Mouse (Mus musculus) gonadal fat pad, adult 2 months (tissue): ENCODE data around the gene Slc35c1. TPM values are rescaled to one million over a fixed set of nuclear protein-coding genes. Genes with fewer than 3 reads are reported as not detected.

Source experiments
- DNase-seq: peaks from one replicate; pipeline ENCODE4 v3.0.0-alpha.2; 2012; ENCODE audit warnings: low read depth
- polyA plus RNA-seq: library from polyadenylated mRNA; depleted of rRNA; stranded (reverse); fragments of >200 nt; gene quantifications from 2 replicates; pipeline ENCODE4 v1.2.3, GENCODE M21; 2012

Gene Slc35c1
- polyA plus RNA-seq, 1 experiment, result 43.0 TPM

GRCm38 (mm10) chr2:92435023-92435422, 25.3 kb downstream of the Slc35c1 start:
- no peak for DNase-seq

- no peak for DNase-seq
Measured at GRCm38 (mm10) chr2:92434375-92434745, 26.0 kb downstream of the Slc35c1 start.

GRCm38 (mm10) chr2:92433578-92434374, 26.6 kb downstream of the Slc35c1 start, which contains the start of gene Cry2:
Cry2 (minus strand) TSS chr2:92434043.
- DNase-seq, result no peak

- no peak for DNase-seq
Measured at GRCm38 (mm10) chr2:92432299-92433295, 27.7 kb downstream of the Slc35c1 start.

GRCm38 (mm10) chr2:92431611-92432179, 28.6 kb downstream of the Slc35c1 start:
- no peak for DNase-seq

GRCm38 (mm10) chr2:92430723-92431541, 29.4 kb downstream of the Slc35c1 start:
- DNase-seq, result no peak

GRCm38 (mm10) chr2:92430089-92430488, 30.2 kb downstream of the Slc35c1 start:
- DNase-seq, result no peak

GRCm38 (mm10) chr2:92427882-92428281, 32.5 kb downstream of the Slc35c1 start:
- no peak for DNase-seq

GRCm38 (mm10) chr2:92426426-92426825, 33.9 kb downstream of the Slc35c1 start:
- DNase-seq, result no peak

- DNase-seq, result no peak
Measured at GRCm38 (mm10) chr2:92425366-92425765, 35.0 kb downstream of the Slc35c1 start.

- no peak for DNase-seq
Measured at GRCm38 (mm10) chr2:92424462-92425308, 35.7 kb downstream of the Slc35c1 start.

GRCm38 (mm10) chr2:92423702-92424461, 36.5 kb downstream of the Slc35c1 start:
- DNase-seq, result no peak

- no peak for DNase-seq
Measured at GRCm38 (mm10) chr2:92423156-92423555, 37.2 kb downstream of the Slc35c1 start.

- DNase-seq, result no peak
Measured at GRCm38 (mm10) chr2:92422388-92423135, 37.8 kb downstream of the Slc35c1 start.

GRCm38 (mm10) chr2:92421723-92422387, 38.5 kb downstream of the Slc35c1 start:
- DNase-seq, result peak; percentile 90

- no peak for DNase-seq
Measured at GRCm38 (mm10) chr2:92411705-92412104, 48.6 kb downstream of the Slc35c1 start.

GRCm38 (mm10) chr2:92408309-92409045, 51.9 kb downstream of the Slc35c1 start:
- no peak for DNase-seq
